Mouse (Mus musculus): ENCODE data around the gene Lmf1. TPM values are rescaled to one million over a fixed set of nuclear protein-coding genes. Genes with fewer than 3 reads are reported as not detected.

Lmf1 gene
- polyA plus RNA-seq, 1 experiment from 2014 or later, result 31.4 TPM

DNA sequence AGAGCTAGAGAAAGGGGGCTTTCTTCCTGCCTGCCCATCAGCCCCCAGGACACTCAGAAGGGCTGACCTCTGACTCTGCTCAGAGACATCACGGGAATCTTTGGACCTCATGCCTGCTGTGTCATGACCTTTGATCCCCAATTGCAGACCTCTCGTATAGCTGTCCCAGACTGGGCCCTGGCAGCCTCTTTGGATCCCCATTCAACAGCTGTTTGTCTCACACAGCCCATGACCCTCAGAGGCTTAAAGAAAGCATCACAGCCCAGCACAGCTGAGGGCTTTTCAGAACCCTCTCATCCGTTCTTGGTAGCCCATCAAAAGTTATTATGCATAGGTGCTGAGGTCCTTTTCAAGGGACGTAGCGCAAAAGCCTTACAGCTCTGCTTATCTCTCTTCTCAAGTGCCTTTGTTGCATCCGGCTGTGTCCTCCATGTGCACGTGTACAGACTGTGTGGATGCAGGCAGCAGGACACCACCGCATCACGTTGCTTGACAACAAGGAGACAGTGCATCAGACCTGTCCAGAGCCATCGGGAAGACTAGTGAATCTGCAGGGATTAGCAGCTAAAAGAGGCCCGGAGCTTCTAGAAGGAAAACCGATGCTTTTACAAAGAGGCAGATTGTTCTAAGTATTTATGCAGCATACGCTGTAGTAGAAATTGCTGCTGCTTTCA lies 45.7 kb downstream of the Lmf1 start:
- 55% methylated on average over 13 of the region's 13 CpGs for WGBS
- Histone ChIP-seq H3K4me1 (peaks cover 29% of the 10 kb centered on the region), H3K27ac (replicated peaks) (no peak overlapping the region), H3K4me2 (replicated peaks) (no peak overlapping the region), H3K36me3 (0 out of 2 replicates have a peak, but pooled peaks cover 3% of the 10 kb centered on the region), H3K9ac (no peak overlapping the region), H3K27me3 (no peaks in the 10 kb centered on the region), H3K4me3 (replicated peaks) (no peak overlapping the region), H3K9me3 (replicated peaks) (no peaks in the 10 kb centered on the region)
- no peak for ATAC-seq (ENCODE audit: insufficient number of reproducible peaks, low FRiP score, low TSS enrichment, low read depth)

DNA sequence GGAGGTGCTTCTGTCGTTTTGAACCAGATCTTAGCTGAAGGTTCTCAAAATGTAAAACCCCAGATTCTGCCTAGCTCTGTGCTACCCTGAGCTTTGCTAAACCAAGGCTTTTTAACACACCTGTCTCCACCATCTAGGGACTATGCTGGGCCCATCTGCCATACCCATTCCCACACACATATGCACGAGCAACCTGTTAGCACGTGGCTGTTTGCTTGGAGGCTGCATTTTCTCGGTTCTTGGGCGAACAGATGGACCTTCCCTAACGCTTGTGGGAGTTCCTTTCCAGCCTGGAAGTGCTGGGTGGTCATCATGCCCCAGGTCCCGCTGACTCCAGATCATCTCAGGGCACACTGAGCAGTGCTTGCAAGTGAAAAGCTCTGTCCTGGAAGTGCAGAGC lies 46.4 kb downstream of the Lmf1 start:
- no peak for ATAC-seq (ENCODE audit: insufficient number of reproducible peaks, low FRiP score, low TSS enrichment, low read depth)
- Histone ChIP-seq H3K27me3 (no peaks in the 10 kb centered on the region), H3K27ac (replicated peaks) (no peak overlapping the region), H3K9me3 (replicated peaks) (no peaks in the 10 kb centered on the region), H3K36me3 (0 out of 2 replicates have a peak, but pooled peaks cover 3% of the 10 kb centered on the region), H3K9ac (no peak overlapping the region), H3K4me1 (peaks cover 25% of the 10 kb centered on the region; the same call in 1 of the 2 replicates), H3K4me2 (replicated peaks) (no peak overlapping the region), H3K4me3 (replicated peaks) (no peak overlapping the region)
- 76% methylated on average over 7 of the region's 7 CpGs for WGBS

DNA sequence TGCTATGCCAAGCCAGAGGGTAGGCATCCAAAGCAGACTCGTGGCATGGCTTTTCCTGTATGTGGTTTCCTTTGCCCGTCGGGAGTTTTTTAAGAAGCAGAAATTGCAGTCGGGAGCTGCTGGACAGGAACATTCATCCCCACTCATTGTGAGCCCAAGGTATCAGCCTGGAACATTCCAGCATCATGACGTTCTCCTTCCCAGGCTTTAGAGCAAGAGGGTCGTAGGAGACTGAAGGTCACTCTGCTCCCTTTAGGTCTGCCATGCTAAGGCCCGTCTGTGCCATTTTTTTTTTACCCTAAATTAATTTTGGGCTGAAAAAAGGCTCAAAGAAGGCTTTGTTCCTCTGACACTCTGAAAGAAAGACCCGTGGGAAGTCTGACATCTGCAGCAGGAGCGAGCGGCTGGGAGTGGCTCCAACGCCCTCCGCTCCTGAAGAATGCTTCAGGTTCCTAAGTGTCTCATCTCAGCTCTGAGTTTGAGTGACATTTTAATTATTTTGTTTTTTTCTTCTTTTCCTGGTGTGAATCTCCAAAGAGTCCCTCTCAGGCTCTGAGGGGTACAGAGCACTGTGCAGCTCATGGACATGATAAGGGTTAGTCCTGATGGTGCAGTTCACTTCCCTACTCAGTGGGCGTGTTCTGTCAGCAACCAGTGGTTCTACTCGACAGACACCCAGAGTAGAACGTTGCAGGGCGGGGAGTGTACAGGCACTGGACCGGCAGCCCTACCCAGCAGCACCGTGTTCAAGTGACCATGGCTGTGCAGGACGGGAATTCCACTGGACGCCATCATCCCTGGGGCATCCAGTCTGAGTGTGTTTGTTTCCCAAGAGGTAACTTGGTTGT lies 47.5 kb downstream of the Lmf1 start:
- 45% methylated on average over 20 of the region's 20 CpGs for whole genome bisulfite sequencing
- peaks cover 25% of the 10 kb centered on the region; the same call in 1 of the 2 replicates for H3K4me1 ChIP-seq

GRCm38 (mm10) chr17:25630313-25630712 lies 51.4 kb downstream of the Lmf1 start:
- Histone ChIP-seq H3K4me3 (replicated peaks) (no peak overlapping the region), H3K27me3 (no peaks in the 10 kb centered on the region), H3K27ac (replicated peaks) (no peak overlapping the region), H3K9ac (no peak overlapping the region), H3K9me3 (replicated peaks) (no peaks in the 10 kb centered on the region), H3K4me2 (replicated peaks) (no peak overlapping the region), H3K36me3 (peaks cover 20% of the 10 kb centered on the region), H3K4me1 (peaks cover 18% of the 10 kb centered on the region)
- ATAC-seq (ENCODE audit: insufficient number of reproducible peaks, low FRiP score, low TSS enrichment, low read depth), result no peak
- WGBS, result 84% methylated on average over 5 of the region's 5 CpGs

More for the DNA sequence above, 47.5 kb downstream of the Lmf1 start:
- no peak for ATAC-seq (ENCODE audit: insufficient number of reproducible peaks, low FRiP score, low TSS enrichment, low read depth)
- Histone ChIP-seq H3K27ac (replicated peaks) (no peak overlapping the region), H3K4me2 (replicated peaks) (no peak overlapping the region), H3K27me3 (no peaks in the 10 kb centered on the region), H3K9me3 (replicated peaks) (no peaks in the 10 kb centered on the region), H3K4me3 (replicated peaks) (no peak overlapping the region), H3K36me3 (no peaks in the 10 kb centered on the region), H3K9ac (no peak overlapping the region)

DNA sequence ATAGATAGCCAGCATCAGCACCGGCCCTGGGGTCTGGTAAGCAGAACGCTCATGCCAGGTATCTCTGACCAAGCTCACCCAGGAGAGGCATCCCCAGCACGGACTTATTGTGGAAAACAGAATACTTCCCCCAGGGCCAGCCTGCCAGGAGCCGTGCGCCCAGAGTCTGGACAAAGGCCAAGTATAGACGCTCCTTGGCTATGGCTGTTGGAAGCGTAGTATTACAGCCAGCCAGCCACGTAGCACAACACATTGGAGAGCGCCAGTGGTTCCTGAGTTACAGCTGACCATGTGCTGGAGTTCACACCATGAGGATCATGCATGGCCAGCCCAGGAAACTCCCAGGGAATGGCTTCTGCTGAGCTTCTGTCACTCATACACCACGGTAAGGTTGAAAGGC lies 55.2 kb downstream of the Lmf1 start:
- Histone ChIP-seq H3K9ac (no peak overlapping the region), H3K36me3 (peaks cover 28% of the 10 kb centered on the region), H3K4me2 (replicated peaks) (no peak overlapping the region), H3K4me1 (peaks cover 6% of the 10 kb centered on the region; the same call in 1 of the 2 replicates), H3K4me3 (replicated peaks) (no peak overlapping the region), H3K27me3 (no peaks in the 10 kb centered on the region), H3K9me3 (replicated peaks) (no peaks in the 10 kb centered on the region), H3K27ac (replicated peaks) (no peak overlapping the region)
- 74% methylated on average over 10 of the region's 10 CpGs for WGBS
- ATAC-seq (ENCODE audit: insufficient number of reproducible peaks, low FRiP score, low TSS enrichment, low read depth), result no peak

DNA sequence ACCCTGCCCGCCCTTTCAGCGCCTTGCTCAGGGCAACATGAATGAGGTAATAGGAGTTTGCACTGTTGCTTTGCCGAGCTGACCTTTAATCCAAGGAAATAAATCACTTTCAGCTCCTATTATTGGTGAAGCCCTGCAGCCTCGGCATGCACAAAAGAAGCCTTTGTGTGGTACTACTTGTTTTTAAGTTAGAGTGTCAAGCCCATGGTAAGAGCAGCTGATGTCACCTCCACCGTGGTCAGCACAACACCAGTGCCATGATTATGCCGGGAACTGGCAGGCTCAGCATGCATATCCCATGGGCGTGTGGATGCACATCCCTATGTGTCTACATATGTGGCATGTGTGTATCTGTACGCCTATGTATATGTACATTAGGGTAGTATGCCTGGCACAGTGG lies 56.5 kb downstream of the Lmf1 start:
- no peak for ATAC-seq (ENCODE audit: insufficient number of reproducible peaks, low FRiP score, low TSS enrichment, low read depth)
- Histone ChIP-seq H3K9me3 (replicated peaks) (no peaks in the 10 kb centered on the region), H3K4me2 (replicated peaks) (no peak overlapping the region), H3K4me3 (replicated peaks) (no peak overlapping the region), H3K36me3 (peaks cover 28% of the 10 kb centered on the region), H3K9ac (no peak overlapping the region), H3K27ac (replicated peaks) (no peak overlapping the region), H3K27me3 (no peaks in the 10 kb centered on the region), H3K4me1 (peaks cover 6% of the 10 kb centered on the region; the same call in 1 of the 2 replicates)
- 45% methylated on average over 8 of the region's 8 CpGs for WGBS

GRCm38 (mm10) chr17:25635806-25636205 lies 56.9 kb downstream of the Lmf1 start:
- H3K9ac ChIP-seq, result no peak overlapping the region
- H3K4me2 ChIP-seq (replicated peaks), result no peak overlapping the region
- no peak for ATAC-seq (ENCODE audit: insufficient number of reproducible peaks, low FRiP score, low TSS enrichment, low read depth)
- H3K9me3 ChIP-seq (replicated peaks), result no peaks in the 10 kb centered on the region
- no peaks in the 10 kb centered on the region for H3K27me3 ChIP-seq
- 88% methylated on average over 5 of the region's 5 CpGs for WGBS
- H3K4me1 ChIP-seq, result peaks cover 6% of the 10 kb centered on the region; the same call in 1 of the 2 replicates
- peaks cover 28% of the 10 kb centered on the region for H3K36me3 ChIP-seq
- no peak overlapping the region for H3K27ac ChIP-seq (replicated peaks)
- H3K4me3 ChIP-seq (replicated peaks), result no peak overlapping the region

DNA sequence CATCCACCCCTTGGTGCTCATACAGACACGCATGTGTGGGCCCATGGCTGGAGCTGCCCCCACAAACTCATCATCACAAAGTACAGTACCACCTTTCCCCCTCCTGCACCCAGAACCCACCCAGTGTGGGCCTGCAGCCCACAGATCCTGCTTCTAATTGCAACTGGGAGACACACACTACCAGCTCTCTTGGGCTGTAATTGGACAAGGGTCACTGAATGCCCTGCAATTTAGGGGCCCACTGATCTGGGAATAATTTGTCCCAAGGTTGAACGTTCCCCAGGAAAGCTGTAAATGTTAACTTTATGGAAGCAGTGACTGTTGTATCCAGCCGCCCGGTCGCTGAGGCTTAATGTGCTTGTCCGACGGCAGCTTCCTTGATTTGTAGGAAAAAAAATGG lies 59.1 kb downstream of the Lmf1 start:
- H3K9me3 ChIP-seq (replicated peaks), result no peaks in the 10 kb centered on the region
- H3K4me3 ChIP-seq (replicated peaks), result no peak overlapping the region
- no peaks in the 10 kb centered on the region for H3K27me3 ChIP-seq
- H3K4me2 ChIP-seq (replicated peaks), result no peak overlapping the region
- H3K36me3 ChIP-seq, result peaks cover 15% of the 10 kb centered on the region
- ATAC-seq (ENCODE audit: insufficient number of reproducible peaks, low FRiP score, low TSS enrichment, low read depth), result no peak
- H3K9ac ChIP-seq, result no peak overlapping the region
- no peak overlapping the region for H3K27ac ChIP-seq (replicated peaks)
- WGBS, result 60% methylated on average over 7 of the region's 7 CpGs
- peaks cover 13% of the 10 kb centered on the region; the same call in 1 of the 2 replicates for H3K4me1 ChIP-seq

GRCm38 (mm10) chr17:25638442-25638841 lies 59.6 kb downstream of the Lmf1 start:
- WGBS, result 86% methylated on average over 4 of the region's 4 CpGs

GRCm38 (mm10) chr17:25640956-25641355 lies 62.1 kb downstream of the Lmf1 start:
- H3K9me3 ChIP-seq (replicated peaks), result no peaks in the 10 kb centered on the region
- peaks cover 6% of the 10 kb centered on the region; the same call in 1 of the 2 replicates for H3K36me3 ChIP-seq
- peaks cover 21% of the 10 kb centered on the region for H3K4me1 ChIP-seq
- H3K4me3 ChIP-seq (replicated peaks), result no peak overlapping the region
- 33% methylated on average over 4 of the region's 4 CpGs for WGBS
- no peak for ATAC-seq (ENCODE audit: insufficient number of reproducible peaks, low FRiP score, low TSS enrichment, low read depth)
- H3K27me3 ChIP-seq, result no peaks in the 10 kb centered on the region
- H3K27ac ChIP-seq (replicated peaks), result no peak overlapping the region
- no peak overlapping the region for H3K4me2 ChIP-seq (replicated peaks)
- H3K9ac ChIP-seq, result no peak overlapping the region

More at GRCm38 (mm10) chr17:25638442-25638841, 59.6 kb downstream of the Lmf1 start:
- Histone ChIP-seq H3K27ac (replicated peaks) (no peak overlapping the region), H3K4me1 (peaks cover 13% of the 10 kb centered on the region; the same call in 1 of the 2 replicates), H3K9ac (no peak overlapping the region), H3K27me3 (no peaks in the 10 kb centered on the region), H3K4me2 (replicated peaks) (no peak overlapping the region), H3K36me3 (peaks cover 10% of the 10 kb centered on the region), H3K4me3 (replicated peaks) (no peak overlapping the region), H3K9me3 (replicated peaks) (no peaks in the 10 kb centered on the region)
- ATAC-seq (ENCODE audit: insufficient number of reproducible peaks, low FRiP score, low TSS enrichment, low read depth), result no peak

- 69% methylated on average over 8 of the region's 8 CpGs for WGBS
- ATAC-seq (ENCODE audit: insufficient number of reproducible peaks, low FRiP score, low TSS enrichment, low read depth), result no peak
Measured at GRCm38 (mm10) chr17:25642032-25642431, 63.1 kb downstream of the Lmf1 start.

More at GRCm38 (mm10) chr17:25642032-25642431, 63.1 kb downstream of the Lmf1 start:
- no peaks in the 10 kb centered on the region for H3K27me3 ChIP-seq
- no peak overlapping the region for H3K27ac ChIP-seq (replicated peaks)
- no peak overlapping the region for H3K4me2 ChIP-seq (replicated peaks)
- H3K4me3 ChIP-seq (replicated peaks), result no peak overlapping the region
- H3K36me3 ChIP-seq, result peaks cover 8% of the 10 kb centered on the region; the same call in 1 of the 2 replicates
- no peak overlapping the region for H3K9ac ChIP-seq
- H3K9me3 ChIP-seq (replicated peaks), result no peaks in the 10 kb centered on the region
- peaks cover 21% of the 10 kb centered on the region for H3K4me1 ChIP-seq

All from embryonic facial prominence, embryonic 15.5 days (tissue).